11 mouse cellular contexts compared by ENCODE assay signal in genomic region chr9:107974491-107975171, GRCm38 (mm10). TPM values are rescaled to one million over a fixed set of nuclear protein-coding genes. Genes with fewer than 3 reads are reported as not detected.
A peak's percentile ranks its signal among the peaks of the same experiment; 100 is the strongest.
DNase-seq lines count a peak whose midpoint lies in the region; ATAC-seq and TF ChIP-seq lines count a peak whose summit lies in the region.
"Had no signal": no experiment of that assay in that cellular context is flagged by ENCODE, and none has a peak within 500 bp of the region (broad histone marks: within the 10 kb centered on the region; RNA-seq: fewer than 3 reads in every experiment).

No protein-coding gene starts in this region.

- no peaks in the 10 kb centered on the region for H3K9me3 ChIP-seq in stomach, embryonic 16.5 days (replicated peaks; ENCODE audit: control insufficient read depth, low read length)
- H3K9me3 ChIP-seq: hindbrain, embryonic 10.5 days had no signal

- WGBS in spleen, adult 2 months = 59% methylated on average over 10 of the region's 10 CpGs
- WGBS in stomach, embryonic 16.5 days = 76% methylated on average over 10 of the region's 10 CpGs

- H3K27me3 ChIP-seq in spleen, adult 2 months (ENCODE audit: control insufficient read depth, insufficient read depth, low read length) = no peaks in the 10 kb centered on the region
- no peaks in the 10 kb centered on the region for H3K27me3 ChIP-seq in stomach, embryonic 16.5 days (ENCODE audit: control insufficient read depth, insufficient read depth, low read length)

- DNase-seq in CD4-positive, CD25-positive, alpha-beta regulatory T cell, adult 2 months (ENCODE audit: low read depth, low spot score) = peak; percentile 27
- DNase-seq in spleen, adult 2 months (ENCODE audit: low read depth in 1 of 2, low spot score in 2 of 2) = no peak
- DNase-seq in spleen, postnatal 14 days (ENCODE audit: low spot score in 2 of 2) = no peak
- DNase-seq in liver = peak; percentile 84
- no peak for DNase-seq in left cerebral cortex, adult 11 months (ENCODE audit: low spot score)
- DNase-seq in layer of hippocampus, postnatal 25 days (ENCODE audit: extremely low spot score in 1 of 2, low spot score in 1 of 2) = no peak
- DNase-seq: adrenal gland, adult 8-10 months; layer of hippocampus, adult 9-11 months had no signal

- no peak overlapping the region; the same call in 1 of the 2 replicates for H3K4me2 ChIP-seq in stomach, embryonic 16.5 days (ENCODE audit: low read depth, low read length)

- H3K36me3 ChIP-seq in spleen, adult 2 months (ENCODE audit: control insufficient read depth, insufficient read depth, low read length) = peaks cover 22% of the 10 kb centered on the region
- no peaks in the 10 kb centered on the region for H3K36me3 ChIP-seq in stomach, embryonic 16.5 days (ENCODE audit: control insufficient read depth, insufficient read depth, low read length)

- no peak overlapping the region for H3K9ac ChIP-seq in stomach, embryonic 16.5 days (ENCODE audit: low read length)

- no peak for TF ChIP-seq CTCF in spleen, adult 2 months (IDR thresholded peaks at IDR 0.05; ENCODE audit: extremely low read depth, insufficient read depth, insufficient read length, insufficient replicate concordance)

- H3K4me1 ChIP-seq in spleen, adult 2 months (ENCODE audit: control insufficient read depth, insufficient read depth, insufficient read length) = peaks cover 5% of the 10 kb centered on the region
- peaks cover 11% of the 10 kb centered on the region for H3K4me1 ChIP-seq in stomach, embryonic 16.5 days (ENCODE audit: control insufficient read depth, insufficient read depth, low read length)

- no peak for TF ChIP-seq POLR2A in spleen, adult 2 months (IDR thresholded peaks at IDR 0.05; ENCODE audit: low read depth, low read length)

- ATAC-seq in CD4-positive, CD25-positive, alpha-beta regulatory T cell, adult 4 months = no peak
- ATAC-seq in stomach, embryonic 16.5 days (ENCODE audit: insufficient read depth, low FRiP score) = peak; percentile 42; the same call in 1 of the 2 replicates

- peak overlapping the region; percentile 74 for H3K27ac ChIP-seq in spleen, adult 2 months (ENCODE audit: insufficient read depth, low read length)
- peak overlapping the region; percentile 83 for H3K27ac ChIP-seq in stomach, embryonic 16.5 days (ENCODE audit: low read length)

- no peak overlapping the region for H3K4me3 ChIP-seq in spleen, adult 2 months (ENCODE audit: extremely low read depth, insufficient read depth, insufficient read length)
- no peak overlapping the region for H3K4me3 ChIP-seq in stomach, embryonic 16.5 days (replicated peaks; ENCODE audit: low read length)

RNA-seq across cellular contexts. Expression of gene Uba7, which starts 0.7 kb away (rescaled TPM):
- 100 to 1,000 TPM; 184 to 299 TPM for polyA plus RNA-seq in CD4-positive, CD25-positive, alpha-beta regulatory T cell, adult 4 months (2017; shearing (Covaris generic))
- polyA plus RNA-seq in spleen, adult 2 months (2012; rRNA removed) = 182 and 209 TPM in 2 replicates
- 34.8 and 40.0 TPM in 2 replicates for polyA plus RNA-seq in stomach, embryonic 16.5 days (2015; fragmentation: Nextera tagmentation; extraction: Ambion mirVana)
- total RNA-seq in layer of hippocampus, postnatal 25 days (2021) = 1 to 10 TPM; 3.8 to 5.2 TPM

RNA-seq across cellular contexts. Expression of gene Gm20661, which starts 8.2 kb away (rescaled TPM):
- polyA plus RNA-seq in CD4-positive, CD25-positive, alpha-beta regulatory T cell, adult 4 months (2017; shearing (Covaris generic)) = not detected
- 0.18 and 0.31 TPM in 2 replicates for polyA plus RNA-seq in spleen, adult 2 months (2012; rRNA removed)
- 5.9 and 7.5 TPM in 2 replicates for polyA plus RNA-seq in stomach, embryonic 16.5 days (2015; fragmentation: Nextera tagmentation; extraction: Ambion mirVana)
- total RNA-seq in layer of hippocampus, postnatal 25 days (2021) = 1 to 10 TPM; 1.0 to 1.4 TPM

RNA-seq across cellular contexts. Expression of gene Inka1, which starts 11.0 kb away (rescaled TPM):
- under 1 TPM; 0.63 to 0.87 TPM for polyA plus RNA-seq in CD4-positive, CD25-positive, alpha-beta regulatory T cell, adult 4 months (2017; shearing (Covaris generic))
- 19.8 and 25.9 TPM in 2 replicates for polyA plus RNA-seq in spleen, adult 2 months (2012; rRNA removed)
- polyA plus RNA-seq in stomach, embryonic 16.5 days (2015; fragmentation: Nextera tagmentation; extraction: Ambion mirVana) = 42.6 and 42.7 TPM in 2 replicates
- 10 to 100 TPM; 12.0 to 13.6 TPM for total RNA-seq in layer of hippocampus, postnatal 25 days (2021)

RNA-seq across cellular contexts. Expression of gene Cdhr4, which starts 17.7 kb away (rescaled TPM):
- polyA plus RNA-seq in CD4-positive, CD25-positive, alpha-beta regulatory T cell, adult 4 months (2017; shearing (Covaris generic)) = 1 to 10 TPM in 1 of 2 experiments, under 1 TPM in 1; 0.39 to 1.8 TPM
- polyA plus RNA-seq in spleen, adult 2 months (2012; rRNA removed) = 2.2 and 2.9 TPM in 2 replicates
- polyA plus RNA-seq in stomach, embryonic 16.5 days (2015; fragmentation: Nextera tagmentation; extraction: Ambion mirVana) = 12.2 and 12.7 TPM in 2 replicates
- 1 to 10 TPM; 3.3 to 5.3 TPM for total RNA-seq in layer of hippocampus, postnatal 25 days (2021)

RNA-seq across cellular contexts. Expression of gene Gm20662, which starts 21.5 kb away (rescaled TPM):
- not detected for polyA plus RNA-seq in CD4-positive, CD25-positive, alpha-beta regulatory T cell, adult 4 months (2017; shearing (Covaris generic))
- 1.7 and 2.1 TPM in 2 replicates for polyA plus RNA-seq in spleen, adult 2 months (2012; rRNA removed)
- 0.52 and 0.67 TPM in 2 replicates for polyA plus RNA-seq in stomach, embryonic 16.5 days (2015; fragmentation: Nextera tagmentation; extraction: Ambion mirVana)
- 1 to 10 TPM in 1 of 2 experiments, not detected in 1; 3.5 TPM for total RNA-seq in layer of hippocampus, postnatal 25 days (2021)

Comparison
In these comparisons a context has a peak if more than half of its experiments do, and no peak if none do; other contexts are left out.
1. DNase-seq: peak in CD4-positive, CD25-positive, alpha-beta regulatory T cell, adult 2 months (single experiment) and liver (single experiment); none in spleen, adult 2 months (0 of 2), spleen, postnatal 14 days (0 of 2), left cerebral cortex, adult 11 months (single experiment) and layer of hippocampus, postnatal 25 days (0 of 2).
2. RNA of gene Inka1, which starts 11.0 kb away (polyA plus RNA-seq): 42.6 to 42.7 TPM in stomach, embryonic 16.5 days and 19.8 to 25.9 TPM in spleen, adult 2 months; 0.63 to 0.87 TPM in CD4-positive, CD25-positive, alpha-beta regulatory T cell, adult 4 months; every median in the first group is over 10 times any median in the second.